Mouse (Mus musculus) heart, embryonic 14.5 days (tissue): ENCODE results near the gene Gpatch1. TPM values are rescaled to one million over a fixed set of nuclear protein-coding genes. Genes with fewer than 3 reads are reported as not detected.
A peak's percentile ranks its signal among the peaks of the same experiment; 100 is the strongest.

ENCODE experiments used
- ATAC-seq: fragments of 200-750 bp; cut with Nextera tagmentation; 2 replicates; pipeline ENCODE4 v1.8.0; 2017; ENCODE audit warnings: low read depth, moderate TSS enrichment; ENCODE audit not compliant: insufficient number of reproducible peaks, insufficient read depth, low FRiP score
- H3K27ac ChIP-seq, 2 experiments: fragments of 200-500 bp in 1 of 2; fragments of 300-500 bp in 1 of 2; sonication (generic) in 1 of 2; replicated peaks in 1 of 2; 2 replicates each; pipeline ENCODE4 v1.5.1; 2012 to 2014; ENCODE audit warnings: low read depth in 2 of 2, low read length in 2 of 2, control low read depth in 1 of 2, mild to moderate bottlenecking in 1 of 2, mixed read lengths in 1 of 2; ENCODE audit not compliant: control insufficient read depth in 1 of 2, insufficient read depth in 1 of 2
- H3K27me3 ChIP-seq: fragments of 300-500 bp; sonication (generic); 2 replicates; pipeline ENCODE4 v1.6.1; 2014; ENCODE audit warnings: mild to moderate bottlenecking, low read length, control low read depth; ENCODE audit not compliant: control insufficient read depth, insufficient read depth
- H3K36me3 ChIP-seq: fragments of 300-500 bp; sonication (generic); 2 replicates; pipeline ENCODE4 v1.6.1; 2014; ENCODE audit warnings: mild to moderate bottlenecking, control low read depth, low read length, mixed read lengths; ENCODE audit not compliant: control insufficient read depth, insufficient read depth
- H3K4me1 ChIP-seq, 2 experiments: fragments of 200-500 bp in 1 of 2; fragments of 300-500 bp in 1 of 2; sonication (generic) in 1 of 2; 2 replicates each; pipeline ENCODE4 v1.6.1; 2012 to 2014; ENCODE audit warnings: low read length in 2 of 2, control low read depth in 1 of 2, mixed read lengths in 1 of 2; ENCODE audit not compliant: control insufficient read depth in 2 of 2, insufficient read depth in 2 of 2
- H3K4me2 ChIP-seq: fragments of 300-500 bp; sonication (generic); 2 replicates; pipeline ENCODE4 v1.6.1; 2014; ENCODE audit warnings: mild to moderate bottlenecking, low read length
- H3K4me3 ChIP-seq, 2 experiments: fragments of 200-500 bp in 1 of 2; fragments of 300-500 bp in 1 of 2; sonication (generic) in 1 of 2; 2 replicates each; pipeline ENCODE4 v1.5.1; 2012 to 2014; ENCODE audit warnings: low read length in 2 of 2, mild to moderate bottlenecking in 2 of 2, control low read depth in 1 of 2, low read depth in 1 of 2, moderate library complexity in 1 of 2; ENCODE audit not compliant: control insufficient read depth in 1 of 2, insufficient read depth in 1 of 2
- H3K9ac ChIP-seq: fragments of 300-500 bp; sonication (generic); 2 replicates; pipeline ENCODE4 v1.6.1; 2014; ENCODE audit warnings: mild to moderate bottlenecking, low read length
- H3K9me3 ChIP-seq: fragments of 300-500 bp; sonication (generic); 2 replicates; pipeline ENCODE4 v1.6.1; 2016; ENCODE audit warnings: low read length, control low read depth; ENCODE audit not compliant: control insufficient read depth
- WGBS: fragments of 180-500 bp; shearing (Covaris S2); extraction: QIAGEN DNeasy Blood & Tissue Kit; methylation state at CpG from one replicate; pipeline ENCODE4 v1.1.7; 2014; 5-methylcytosine and 5-hydroxymethylcytosine counted together
- polyA plus RNA-seq: library from polyadenylated mRNA; unstranded; fragments of >200 nt; fragmentation: Nextera tagmentation; extraction: Ambion mirVana; gene quantifications from 2 replicates; pipeline ENCODE4 v1.2.1, GENCODE M21; 2014

Gene Gpatch1
- polyA plus RNA-seq, 1 experiment from 2014 or later: 11.5 TPM

DNA sequence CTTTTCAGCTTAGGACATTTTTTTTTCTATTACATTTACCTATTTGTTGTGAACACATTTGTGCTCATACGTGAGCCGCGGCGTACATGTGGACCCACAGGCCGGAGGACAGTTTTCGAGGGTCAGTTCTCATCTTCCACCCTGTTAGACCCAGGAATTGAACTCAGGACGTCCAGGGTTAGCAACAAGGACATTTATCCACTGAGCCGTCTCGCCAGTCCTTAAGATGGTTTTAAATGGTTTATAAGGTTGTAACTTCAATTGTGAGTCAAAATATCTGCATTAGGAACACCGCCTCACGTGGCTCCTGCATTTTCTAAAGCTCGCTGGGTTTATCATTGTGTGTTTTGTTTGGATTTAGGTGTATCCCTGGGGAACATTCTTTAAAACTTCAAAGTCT is 84.4 kb downstream of the Gpatch1 start:
- Histone ChIP-seq H3K27ac (peak overlapping the region; percentile 91 to 93; a peak in 2 of 4 replicates), H3K36me3 (no peaks in the 10 kb centered on the region), H3K27me3 (no peaks in the 10 kb centered on the region), H3K4me2 (peak overlapping the region; percentile 73), H3K4me3 (peak overlapping the region; percentile 59 to 80), H3K4me1 (peaks cover 0 to 4% of the 10 kb centered on the region in 2 experiments; a peak in 1 of 4 replicates), H3K9ac (peak overlapping the region; percentile 71), H3K9me3 (peaks cover 10% of the 10 kb centered on the region)
- no peak for ATAC-seq
- WGBS: 50% methylated on average over 12 of the region's 12 CpGs

DNA sequence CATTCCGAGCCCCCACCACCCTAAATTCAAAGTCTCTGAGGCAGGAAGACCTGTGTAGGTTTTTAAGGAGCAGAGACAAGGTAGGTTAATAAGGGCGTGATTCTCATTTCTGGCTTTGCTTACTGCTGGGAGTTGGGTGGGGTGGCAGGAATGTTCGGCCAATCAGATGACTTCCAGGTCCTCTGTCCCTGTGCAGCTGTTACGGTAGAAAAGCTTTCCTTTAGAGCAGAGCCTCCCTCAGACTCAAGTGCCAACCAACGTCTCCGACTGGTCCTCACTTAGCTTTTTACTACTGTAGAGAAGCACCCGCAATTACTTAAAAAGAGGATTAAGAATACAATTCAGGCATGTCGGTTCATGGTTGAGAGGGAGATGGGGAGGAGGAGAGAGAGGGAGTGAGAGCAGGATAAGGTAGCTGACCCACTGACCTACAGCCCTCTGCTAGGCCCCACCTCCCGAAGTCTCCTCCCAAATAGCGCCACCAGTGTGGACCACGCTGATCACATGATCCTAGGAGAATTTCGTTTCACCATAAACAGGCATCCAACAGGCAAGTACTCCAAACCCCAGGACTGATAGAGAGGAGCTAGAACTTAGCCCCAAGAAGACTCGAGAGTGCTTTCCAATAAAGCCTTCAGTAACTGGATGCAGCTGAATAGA is 85.3 kb downstream of the Gpatch1 start:
- H3K4me1 ChIP-seq: peaks cover 0 to 4% of the 10 kb centered on the region in 2 experiments; a peak in 1 of 4 replicates
- H3K27ac ChIP-seq: no peak overlapping the region
- H3K9me3 ChIP-seq: peaks cover 10% of the 10 kb centered on the region
- no peak overlapping the region for H3K4me2 ChIP-seq
- ATAC-seq: no peak
- no peak overlapping the region for H3K9ac ChIP-seq
- 36% methylated on average over 13 of the region's 13 CpGs for WGBS
- H3K4me3 ChIP-seq: no peak overlapping the region
- H3K36me3 ChIP-seq: no peaks in the 10 kb centered on the region
- H3K27me3 ChIP-seq: no peaks in the 10 kb centered on the region

DNA sequence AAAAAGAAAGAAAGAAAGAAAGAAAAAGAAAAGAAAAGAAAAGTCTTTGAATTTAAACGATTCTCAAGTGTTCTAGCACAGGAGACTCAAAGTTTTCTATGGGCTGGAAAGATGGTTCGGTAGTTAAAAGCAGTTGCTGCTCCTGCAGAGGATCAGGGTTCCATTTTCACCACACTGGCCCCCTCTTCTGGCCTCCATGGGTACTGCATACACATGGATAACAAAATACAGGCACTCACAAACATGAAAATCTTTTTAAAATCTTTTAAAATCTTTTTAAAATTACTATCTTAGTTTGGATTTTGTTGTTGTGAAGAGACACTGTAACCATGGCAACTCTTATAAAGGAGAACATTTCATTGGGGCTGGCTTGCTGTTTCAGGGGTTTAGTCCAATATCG is 87.9 kb downstream of the Gpatch1 start:
- no peak overlapping the region for H3K9ac ChIP-seq
- H3K27ac ChIP-seq: no peak overlapping the region
- no peak for ATAC-seq
- no peaks in the 10 kb centered on the region for H3K27me3 ChIP-seq
- peaks cover 0 to under 1% of the 10 kb centered on the region in 2 experiments; a peak in 1 of 4 replicates for H3K4me1 ChIP-seq
- no peaks in the 10 kb centered on the region for H3K36me3 ChIP-seq
- no peak overlapping the region for H3K4me3 ChIP-seq
- H3K9me3 ChIP-seq: peaks cover 10% of the 10 kb centered on the region
- no peak overlapping the region for H3K4me2 ChIP-seq
- 76% methylated on average over 3 of the region's 3 CpGs for WGBS

Other genes starting within 250 kb of the Gpatch1 start
- gene Cebpa, start 199.1 kb downstream of the Gpatch1 start, polyA plus RNA-seq: 0.73 and 1.2 TPM in 2 replicates
- gene Slc7a10, start 132.1 kb downstream of the Gpatch1 start, polyA plus RNA-seq: 0.62 and 1.8 TPM in 2 replicates
- gene Lrp3, start 102.9 kb downstream of the Gpatch1 start, polyA plus RNA-seq: 1.2 and 1.3 TPM in 2 replicates
- gene Rhpn2, start 15.7 kb upstream of the Gpatch1 start, polyA plus RNA-seq: 5.1 and 5.6 TPM in 2 replicates
- 10.1 and 13.5 TPM in 2 replicates for gene Faap24, start 78.4 kb upstream of the Gpatch1 start, polyA plus RNA-seq
- 34.0 and 35.7 TPM in 2 replicates for gene Cep89, start 78.6 kb upstream of the Gpatch1 start, polyA plus RNA-seq
- 0.20 and 0.54 TPM in 2 replicates for gene Slc7a9, start 130.4 kb upstream of the Gpatch1 start, polyA plus RNA-seq
- 1.1 and 1.5 TPM in 2 replicates for gene Tdrd12, start 219.3 kb upstream of the Gpatch1 start, polyA plus RNA-seq
- gene Nudt19, start 237.9 kb upstream of the Gpatch1 start, polyA plus RNA-seq: 117 and 130 TPM in 2 replicates